Mouse (Mus musculus) cerebellum, adult 11 months (tissue): ENCODE measurements around the gene Sugp2.

Experiments used
- DNase-seq: peaks from one replicate; pipeline ENCODE4 v3.0.0; 2022

Sugp2 gene

GRCm38 (mm10) chr8:70283136-70284077, 49.4 kb downstream of the Sugp2 start:
- DNase-seq = no peak

GRCm38 (mm10) chr8:70284421-70284820, 50.4 kb downstream of the Sugp2 start:
- DNase-seq = no peak

DNA sequence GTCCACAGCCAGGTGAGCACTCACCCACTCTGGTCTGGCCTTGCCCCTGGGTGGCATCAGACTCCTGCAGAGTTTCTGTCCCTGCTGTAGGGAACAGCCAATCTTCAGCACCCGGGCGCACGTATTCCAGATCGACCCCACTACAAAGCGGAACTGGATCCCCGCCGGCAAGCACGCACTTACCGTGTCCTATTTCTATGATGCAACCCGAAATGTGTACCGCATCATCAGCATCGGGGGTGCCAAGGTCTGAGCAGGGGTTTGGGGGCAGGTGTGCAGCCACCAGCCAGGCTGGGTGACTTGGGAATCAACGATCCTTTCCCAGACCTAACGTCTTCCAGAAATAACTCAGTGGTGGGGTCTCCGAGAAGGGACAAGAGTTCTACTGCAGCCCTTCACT, 51.3 kb downstream of the Sugp2 start:
- no peak for DNase-seq

GRCm38 (mm10) chr8:70286737-70287136, 52.7 kb downstream of the Sugp2 start:
- no peak for DNase-seq

DNA sequence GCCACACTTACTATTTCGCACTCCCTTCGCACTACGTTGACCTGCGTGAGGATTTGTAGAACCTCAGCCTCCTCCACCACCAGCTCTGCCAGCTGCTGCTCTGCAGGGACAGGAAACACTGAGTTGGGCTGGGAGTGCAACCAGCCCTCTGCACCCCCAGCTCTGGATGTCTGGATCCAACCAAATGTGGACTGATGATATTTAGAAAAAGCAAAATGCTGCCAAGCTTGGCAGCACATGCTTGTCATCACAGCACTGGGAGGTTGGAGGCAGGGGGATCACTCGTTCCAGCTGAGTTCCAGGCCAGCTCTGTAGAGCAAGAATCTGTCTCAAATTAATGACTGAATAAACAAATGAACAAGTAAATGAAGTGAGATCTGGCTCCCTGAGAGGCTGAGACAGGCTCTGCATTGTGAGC, 60.0 kb downstream of the Sugp2 start:
- no peak for DNase-seq

DNA sequence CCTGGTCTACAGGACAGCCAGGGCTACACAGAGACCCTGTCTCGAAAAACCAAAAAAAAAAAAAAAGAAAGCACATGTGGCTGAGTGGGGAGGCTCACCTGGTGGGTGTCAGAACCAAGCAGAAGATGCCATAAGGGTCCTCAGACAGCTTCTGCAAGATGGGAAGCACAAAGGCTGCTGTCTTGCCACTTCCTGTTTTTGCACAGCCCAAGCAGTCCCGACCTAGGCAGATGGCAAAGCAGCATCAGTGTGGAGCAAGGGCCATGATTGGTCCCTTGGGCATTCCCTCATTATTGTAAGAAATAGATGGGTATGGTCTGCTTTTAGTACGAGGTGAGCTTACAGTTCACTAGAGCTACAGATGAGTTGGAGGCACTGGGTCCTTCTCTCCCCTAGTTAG, 66.9 kb downstream of the Sugp2 start:
- no peak for DNase-seq

DNA sequence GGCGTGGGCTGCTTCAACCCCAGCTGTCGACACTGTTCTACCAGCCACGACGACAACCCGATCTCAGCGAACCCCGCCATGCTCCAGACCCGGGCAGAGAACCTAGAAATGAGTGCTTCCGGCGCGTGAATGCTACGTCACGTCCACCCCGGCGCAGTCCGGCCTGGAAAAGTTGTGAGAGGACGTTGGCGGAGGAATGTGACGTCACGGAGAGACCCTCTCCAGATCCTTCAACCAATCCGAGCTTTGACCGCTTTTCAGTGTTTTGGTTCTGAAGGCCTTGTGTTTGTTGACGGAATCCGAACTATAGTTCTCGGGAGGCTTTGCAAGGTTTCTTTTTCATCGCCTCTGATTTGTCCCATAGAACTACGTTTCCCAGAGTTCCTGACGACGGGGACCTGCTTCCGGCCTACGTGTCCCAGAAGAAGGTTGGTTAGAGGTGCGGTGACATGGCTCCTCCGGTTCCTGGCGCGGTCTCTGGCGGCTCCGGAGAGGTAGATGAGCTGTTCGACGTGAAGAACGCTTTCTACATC, 68.4 kb downstream of the Sugp2 start, which contains the start of the genes Ddx49 and Cope:
TSS of gene Ddx49 (minus strand) at position 132 of the 533 bp plus-strand sequence.
TSS of gene Cope (plus strand) at position 161 of the 533 bp plus-strand sequence.
- peak; percentile 90 for DNase-seq

DNA sequence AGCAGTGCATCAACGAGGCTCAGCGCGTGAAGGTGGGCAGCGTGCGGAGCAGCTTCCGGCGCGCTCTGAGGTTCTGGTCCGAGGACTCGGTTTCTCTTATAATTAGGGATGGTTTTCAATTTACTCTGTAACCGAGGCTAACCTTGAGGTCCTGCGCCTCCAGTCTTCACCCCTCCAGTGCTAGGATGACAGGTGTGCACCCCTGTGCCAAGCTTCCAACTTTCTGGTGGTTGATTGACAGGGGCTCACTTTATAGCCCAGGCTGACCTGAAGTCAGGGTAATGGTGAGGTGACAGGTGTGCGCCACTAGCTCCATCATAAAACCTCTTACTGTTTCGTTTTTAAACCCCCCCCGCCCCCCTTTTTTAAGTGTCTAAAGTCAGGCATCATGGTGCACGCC, 68.9 kb downstream of the Sugp2 start:
- DNase-seq = no peak

GRCm38 (mm10) chr8:70309311-70309710, 75.3 kb downstream of the Sugp2 start:
- DNase-seq = no peak

DNA sequence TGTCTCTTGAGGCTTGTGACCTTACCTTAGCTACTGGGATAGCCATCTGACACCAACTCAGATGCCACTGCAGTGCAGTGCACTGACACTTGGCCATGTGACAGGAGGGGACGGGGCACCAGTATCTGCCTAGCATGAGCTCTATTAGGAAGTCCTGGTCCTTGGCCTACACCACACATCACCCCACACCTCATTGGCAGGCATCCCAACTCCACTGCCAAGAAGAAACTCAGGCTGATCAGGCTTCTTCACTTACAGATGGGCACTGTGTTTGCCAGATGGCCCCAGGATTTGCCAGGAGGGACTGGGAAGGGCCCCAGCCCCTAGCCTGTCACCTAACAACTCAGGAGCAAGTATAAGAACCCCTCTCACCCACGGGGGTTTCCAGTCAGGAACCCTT, 79.4 kb downstream of the Sugp2 start:
- no peak for DNase-seq

DNA sequence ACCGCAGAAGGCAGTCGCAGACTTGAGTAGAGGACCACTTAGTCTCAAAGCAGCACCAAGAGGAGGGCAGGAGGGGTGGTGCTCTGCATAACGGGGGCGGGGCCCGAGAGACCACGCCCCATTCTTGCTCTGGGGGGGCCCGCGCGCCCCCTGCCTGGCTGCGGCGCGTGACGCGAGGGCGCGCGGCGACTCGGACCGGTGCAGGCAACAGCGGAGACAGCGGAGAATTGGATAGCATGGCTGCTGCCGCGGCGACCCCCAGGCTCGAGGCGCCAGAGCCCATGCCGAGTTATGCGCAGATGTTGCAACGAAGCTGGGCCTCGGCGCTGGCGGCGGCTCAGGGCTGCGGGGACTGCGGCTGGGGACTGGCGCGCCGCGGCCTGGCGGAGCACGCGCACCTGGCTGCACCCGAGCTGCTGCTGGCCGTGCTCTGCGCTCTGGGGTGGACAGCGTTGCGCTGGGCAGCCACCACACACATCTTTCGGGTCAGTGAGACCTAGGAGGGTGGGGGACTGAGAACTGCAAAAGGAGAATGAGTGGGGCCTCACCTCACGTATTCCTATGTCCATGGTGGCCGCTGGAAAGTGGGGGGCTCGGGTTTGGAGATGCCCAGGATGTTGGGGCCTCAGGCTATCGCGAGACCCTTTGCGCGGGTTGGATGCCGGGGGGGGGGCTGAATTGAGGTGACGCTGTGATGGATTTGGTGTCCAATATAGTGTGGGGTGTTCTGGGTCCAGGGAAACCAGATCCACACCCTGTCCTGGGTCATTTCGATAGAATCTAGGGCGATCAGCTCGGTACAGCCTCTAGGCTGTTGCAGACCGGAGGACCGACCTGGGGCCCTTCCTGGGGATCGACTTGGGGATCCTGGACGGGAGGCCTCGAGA, 81.8 kb downstream of the Sugp2 start, which contains the start of gene Cers1:
TSS of gene Cers1 (plus strand) at position 152 of the 887 bp plus-strand sequence.
- DNase-seq = peak; percentile 74

DNA sequence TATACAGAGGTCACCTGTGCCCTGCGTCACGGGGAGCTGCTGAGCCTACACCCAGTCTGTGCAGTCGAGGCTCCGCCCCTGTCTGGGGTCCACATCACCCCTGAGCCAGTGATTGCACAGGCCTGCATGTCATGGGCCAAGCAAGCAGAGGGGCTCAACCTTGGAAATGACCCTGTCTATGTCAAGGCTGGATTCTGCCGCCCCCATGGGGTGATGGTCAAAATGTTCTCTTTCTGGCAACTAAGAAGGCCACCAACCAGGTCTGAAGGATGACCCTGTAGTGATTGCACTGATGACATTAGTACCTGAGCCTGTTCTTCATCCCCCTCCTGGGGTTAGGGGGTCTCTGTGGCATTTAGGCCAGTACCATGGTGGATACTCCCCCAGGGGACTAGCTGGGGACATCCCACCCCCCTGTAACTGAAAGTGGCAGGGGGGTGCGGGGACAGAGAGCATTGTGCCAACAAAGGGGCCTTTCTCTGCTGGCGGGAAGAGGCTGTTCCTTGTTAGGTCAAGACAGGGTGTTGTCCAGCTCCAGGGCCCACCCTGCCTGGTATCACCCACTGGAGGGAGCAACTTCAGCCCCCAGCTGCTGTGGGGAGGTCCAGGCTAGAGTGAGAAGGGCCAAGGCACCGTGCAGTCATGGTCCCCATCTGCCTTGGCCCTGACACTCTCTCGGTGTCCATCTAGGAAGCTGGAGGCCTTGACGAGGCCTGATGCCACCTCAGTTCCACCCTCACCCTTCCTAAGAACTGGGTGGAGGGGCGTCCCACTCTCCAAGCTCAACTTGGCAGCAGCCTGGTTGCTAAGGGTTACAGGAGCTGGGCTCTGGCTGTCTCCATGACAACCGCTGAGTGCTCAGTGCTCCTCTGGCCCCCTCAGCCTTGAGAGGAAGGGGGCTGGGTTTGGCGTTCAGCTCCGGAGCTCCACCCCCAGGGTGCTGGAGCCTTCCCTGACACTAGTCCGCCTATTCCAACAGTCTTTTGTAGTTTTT, 82.8 kb downstream of the Sugp2 start:
- DNase-seq = peak; percentile 46

DNA sequence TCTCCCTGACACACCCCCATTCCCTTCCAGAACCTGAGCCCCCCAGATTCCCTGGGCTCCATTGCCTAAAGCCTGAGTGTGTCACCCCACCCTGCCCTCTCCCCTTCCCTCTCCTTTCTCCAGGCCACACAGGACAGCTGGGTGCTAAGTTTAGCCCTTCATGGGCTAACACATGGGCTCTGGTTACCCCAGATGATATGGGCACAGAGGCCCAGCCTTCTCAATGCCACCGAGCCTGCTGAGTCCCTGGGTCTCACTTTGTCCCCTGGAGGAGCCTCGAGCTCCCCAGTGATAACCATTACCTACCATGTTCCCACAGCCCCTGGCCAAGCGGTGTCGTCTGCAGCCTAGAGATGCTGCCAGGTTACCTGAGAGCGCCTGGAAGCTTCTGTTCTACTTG, 83.8 kb downstream of the Sugp2 start:
- no peak for DNase-seq

GRCm38 (mm10) chr8:70323716-70324115, 89.7 kb downstream of the Sugp2 start:
- DNase-seq = no peak

DNA sequence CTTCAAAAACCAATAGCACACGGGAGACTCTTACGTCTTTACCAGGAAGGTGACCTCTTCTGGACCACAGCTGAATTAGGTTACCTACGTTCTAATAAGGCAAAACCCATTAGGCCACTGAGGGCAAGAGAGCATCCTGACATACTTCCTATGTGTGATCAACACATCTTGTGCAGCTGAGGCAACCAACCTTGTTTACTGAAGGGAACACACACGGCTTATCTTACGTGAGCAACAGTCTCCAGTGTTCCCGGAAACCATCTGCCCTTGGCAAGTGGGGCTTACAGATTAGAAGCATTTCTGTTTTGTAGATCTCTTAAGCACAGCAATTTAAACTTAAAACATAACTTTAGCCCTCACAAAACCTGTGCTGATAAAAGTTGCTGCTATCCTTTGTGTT, 93.5 kb downstream of the Sugp2 start:
- DNase-seq = no peak

GRCm38 (mm10) chr8:70329124-70329834, 95.3 kb downstream of the Sugp2 start, which contains the start of gene Gdf1:
TSS of gene Gdf1 (plus strand) at chr8:70329817.
- DNase-seq = no peak
